Mouse (Mus musculus): Measurements from ENCODE around the gene Cnn3.

GRCm38 (mm10) chr3:121429469-121429868 is 3.2 kb downstream of the Cnn3 start:
- TF ChIP-seq USF1 (IDR thresholded peaks at IDR 0.05; ENCODE audit: low read depth) (no peak), POLR2A (IDR thresholded peaks at IDR 0.05; ENCODE audit: insufficient read length, low read depth) (no peak), MAX (IDR thresholded peaks at IDR 0.05; ENCODE audit: low read depth) (no peak), CEBPB (IDR thresholded peaks at IDR 0.05; ENCODE audit: insufficient read depth, poor library complexity, severe bottlenecking) (no peak), E2F4 (IDR thresholded peaks at IDR 0.05; ENCODE audit: insufficient read depth) (no peak), TCF12 (IDR thresholded peaks at IDR 0.05; ENCODE audit: insufficient read depth, poor library complexity, severe bottlenecking) (no peak), POLR2AphosphoS2 (IDR thresholded peaks at IDR 0.05; ENCODE audit: insufficient read length, low read depth) (peak; percentile 24), MYOG (IDR thresholded peaks at IDR 0.05; ENCODE audit: control insufficient read depth in 1 of 3, insufficient read depth in 1 of 3, insufficient read length in 2 of 3, low read depth in 2 of 3) (no peak), MYOD1 (IDR thresholded peaks at IDR 0.05; ENCODE audit: control insufficient read depth in 1 of 3, insufficient read length in 2 of 3, low read depth in 2 of 3) (no peak)

Data from myocyte (in vitro differentiated cells).